Mouse (Mus musculus) urinary bladder, postnatal 25 days (tissue): ENCODE measurements around the gene Wnt4.

ENCODE experiments used
- DNase-seq: peaks from one replicate; pipeline ENCODE4 v3.0.0; 2022; ENCODE audit warnings: low spot score

Gene Wnt4

GRCm38 (mm10) chr4:137306991-137307706, 29.9 kb downstream of the Wnt4 start:
- DNase-seq: no peak

DNA sequence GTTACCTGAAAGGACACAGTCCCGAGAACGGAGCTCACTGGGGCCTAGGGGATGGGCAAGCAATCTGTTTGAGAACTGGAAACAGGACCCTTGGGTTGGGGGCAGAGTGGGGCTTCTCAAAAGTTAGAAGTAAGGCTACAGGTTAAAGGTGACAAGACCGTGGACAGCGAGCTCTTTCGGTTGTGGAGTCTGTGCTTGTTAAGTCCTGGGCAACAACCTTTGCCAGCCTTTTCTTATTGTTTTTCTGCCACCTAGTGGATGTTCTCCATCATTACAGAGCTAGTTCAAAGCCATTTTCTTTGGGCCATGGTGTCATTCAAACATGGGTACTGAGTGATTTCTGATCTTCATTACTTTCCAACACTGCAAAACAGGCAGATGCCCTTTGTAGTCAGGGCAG, 31.1 kb downstream of the Wnt4 start:
- DNase-seq: no peak

DNA sequence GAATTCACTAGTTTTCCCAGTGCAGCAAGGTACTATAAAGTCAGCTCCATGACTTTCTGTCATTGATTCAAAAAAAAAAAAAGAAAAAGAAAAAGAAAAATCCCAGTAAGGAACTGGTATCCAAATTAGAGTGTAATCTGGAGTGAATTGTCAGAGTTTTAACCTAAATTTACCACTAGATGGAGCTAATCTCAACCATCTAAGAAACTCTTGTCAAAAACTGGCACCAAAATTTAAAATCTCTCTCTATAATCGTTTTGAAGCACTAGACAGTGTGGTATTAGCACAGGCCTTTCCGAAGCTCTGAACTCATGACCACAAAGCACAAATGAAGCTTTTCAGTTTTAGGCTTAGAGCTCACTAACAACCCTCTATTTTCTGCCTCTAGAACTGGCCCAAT, 36.2 kb downstream of the Wnt4 start:
- no peak for DNase-seq

DNA sequence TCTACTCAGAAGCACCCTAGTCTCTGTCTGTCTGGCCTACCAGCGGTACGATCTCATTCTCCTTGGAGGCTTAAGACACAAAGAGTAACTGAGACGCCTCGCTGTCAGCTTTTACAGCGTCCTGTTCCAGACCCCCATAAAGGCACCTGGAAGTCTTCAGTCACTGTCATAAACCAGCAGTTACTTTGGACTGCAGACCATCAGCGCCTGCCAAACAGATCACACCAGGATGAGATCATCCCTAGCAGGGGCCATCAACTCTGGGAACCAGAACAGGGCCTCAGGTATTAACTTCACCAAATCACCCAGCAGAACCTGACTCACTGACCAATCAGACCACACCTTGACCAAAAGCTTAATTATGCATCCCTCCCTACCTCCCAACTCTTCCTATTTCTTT, 37.3 kb downstream of the Wnt4 start:
- DNase-seq: no peak

DNA sequence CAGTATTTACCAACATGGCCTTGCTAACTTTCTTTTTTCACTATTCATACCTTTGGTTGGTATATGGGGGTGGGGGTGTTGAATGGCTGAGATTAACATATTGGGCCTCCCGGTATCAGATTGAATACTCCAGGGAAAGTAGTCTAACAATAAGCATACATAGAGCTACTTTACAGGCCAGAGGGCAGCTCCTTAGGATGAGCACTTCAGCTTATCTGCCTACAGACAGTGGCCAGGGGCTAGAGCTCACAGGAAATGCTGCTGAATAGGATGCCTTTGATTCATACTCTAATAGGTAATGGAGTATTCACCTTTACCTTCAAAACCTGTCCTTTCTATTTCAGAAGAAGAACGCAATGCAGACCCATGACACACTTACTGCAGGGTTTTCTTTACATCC, 37.8 kb downstream of the Wnt4 start:
- DNase-seq: no peak

- no peak for DNase-seq
These were observed 38.9 kb downstream of the Wnt4 start for GRCm38 (mm10) chr4:137316027-137316770.

GRCm38 (mm10) chr4:137324926-137325325, 47.6 kb downstream of the Wnt4 start:
- no peak for DNase-seq

GRCm38 (mm10) chr4:137326494-137326893, 49.2 kb downstream of the Wnt4 start:
- no peak for DNase-seq

DNA sequence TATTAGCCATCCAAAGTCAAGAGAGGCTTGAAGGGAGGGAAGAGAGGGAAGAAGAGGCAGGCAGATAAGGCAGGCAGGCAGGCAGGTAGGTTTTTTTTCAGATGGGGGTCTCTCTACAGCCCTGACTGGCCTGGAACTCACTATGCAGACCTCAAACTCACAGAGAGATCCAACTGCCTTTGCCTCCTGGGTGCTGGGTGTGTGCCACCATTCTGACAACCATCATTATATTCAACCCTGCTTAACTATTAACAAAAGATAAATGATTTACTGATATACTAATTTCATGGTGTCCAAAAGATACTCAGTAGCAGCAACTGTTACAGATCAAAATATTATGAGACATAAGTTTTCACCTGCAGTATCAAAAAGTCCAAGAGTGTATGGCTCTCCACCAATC, 54.8 kb downstream of the Wnt4 start:
- no peak for DNase-seq

GRCm38 (mm10) chr4:137336468-137336867, 59.2 kb downstream of the Wnt4 start:
- DNase-seq: no peak

- DNase-seq: no peak
These were observed 62.1 kb downstream of the Wnt4 start for GRCm38 (mm10) chr4:137339415-137339814.

DNA sequence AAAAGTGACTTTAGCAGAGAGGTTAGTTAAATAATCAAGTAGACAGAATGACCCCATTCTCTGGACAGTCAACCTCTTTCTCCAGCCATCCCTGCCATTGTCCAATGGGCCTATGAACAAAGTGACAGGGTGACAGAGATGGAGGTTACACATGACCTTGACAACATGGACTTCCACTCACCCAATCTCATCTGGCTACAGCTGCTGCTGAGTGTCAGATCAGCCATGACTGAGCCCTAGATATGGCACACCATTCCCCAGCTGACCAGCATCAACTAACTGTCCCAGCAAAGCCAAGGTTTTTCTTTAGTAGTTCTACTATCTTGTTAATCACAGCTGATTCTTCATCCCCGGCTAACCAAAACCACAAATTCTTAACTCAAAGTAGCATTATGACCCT, 65.5 kb downstream of the Wnt4 start:
- no peak for DNase-seq

DNA sequence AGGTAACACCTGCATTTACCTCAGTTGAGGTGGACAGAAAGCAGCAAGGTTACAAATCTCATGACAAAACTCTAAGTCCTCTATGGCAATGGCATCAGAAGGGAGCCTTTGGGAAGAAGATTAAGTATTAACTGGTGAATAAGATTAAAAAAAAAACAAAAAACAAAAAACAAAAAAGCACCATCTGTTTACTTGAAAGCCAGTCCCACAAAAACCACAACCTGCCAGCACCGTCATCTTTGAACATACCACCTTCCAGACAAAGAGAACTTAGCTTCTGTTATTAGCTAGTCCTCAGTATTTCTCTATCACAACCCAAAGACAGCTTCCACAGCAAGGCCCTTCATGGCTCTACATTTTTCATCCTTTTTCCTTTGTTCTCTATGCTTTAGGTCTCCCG, 67.8 kb downstream of the Wnt4 start:
- DNase-seq: no peak

GRCm38 (mm10) chr4:137345790-137346189, 68.5 kb downstream of the Wnt4 start:
- no peak for DNase-seq
